ENCODE assay signal across 8 mouse cellular contexts in the genomic region with DNA sequence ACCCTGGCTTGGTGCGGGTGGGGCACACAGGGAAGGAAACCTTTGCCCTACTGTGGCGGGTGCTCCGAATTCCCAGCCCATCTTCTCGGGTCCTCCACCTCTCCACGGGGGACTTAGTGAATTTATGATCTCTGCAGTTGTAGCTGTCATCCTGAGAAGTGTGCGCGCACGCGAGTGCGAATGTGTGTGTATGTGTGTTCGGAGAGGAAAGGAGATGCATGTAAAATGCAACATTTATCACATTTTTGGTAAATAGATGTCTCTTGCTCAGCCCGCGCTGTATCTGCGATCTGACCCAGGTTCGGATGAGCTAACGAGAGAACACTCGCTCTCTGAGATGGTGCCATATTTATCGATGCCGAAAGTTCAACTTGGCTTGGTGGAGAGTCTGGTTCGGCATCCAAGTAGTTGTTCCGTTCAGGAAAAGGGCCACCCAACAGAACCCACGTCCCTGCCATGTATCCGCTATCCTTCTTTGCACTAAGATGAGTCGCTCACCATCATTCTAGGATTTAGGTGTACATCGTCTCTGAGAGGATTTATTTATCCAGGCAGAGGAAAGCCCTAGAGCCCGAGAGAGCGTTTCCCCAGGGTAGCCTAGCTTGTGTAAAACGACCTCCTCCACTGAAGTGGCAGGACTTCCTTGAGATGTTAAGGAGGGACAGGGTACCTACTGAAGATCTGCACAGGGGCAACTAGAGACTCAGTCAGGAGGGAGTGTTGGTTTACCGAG. TPM values are rescaled to one million over a fixed set of nuclear protein-coding genes. Genes with fewer than 3 reads are reported as not detected.
A peak's percentile ranks its signal among the peaks of the same experiment; 100 is the strongest.
DNase-seq lines count a peak whose midpoint lies in the region; ATAC-seq and TF ChIP-seq lines count a peak whose summit lies in the region.

No protein-coding gene starts in this region.

- H3K27me3 ChIP-seq in kidney, adult 2 months (replicated peaks; ENCODE audit: control insufficient read depth, insufficient read depth, low read length), result no peaks in the 10 kb centered on the region
- no peaks in the 10 kb centered on the region for H3K27me3 ChIP-seq in hindbrain, embryonic 12.5 days
- H3K27me3 ChIP-seq in limb, embryonic 13.5 days, result no peaks in the 10 kb centered on the region

- H3K4me2 ChIP-seq in hindbrain, embryonic 12.5 days (replicated peaks), result peak overlapping the region; percentile 91
- H3K4me2 ChIP-seq in limb, embryonic 13.5 days (replicated peaks), result peak overlapping the region; percentile 92

- no peaks in the 10 kb centered on the region for H3K9me3 ChIP-seq in hindbrain, embryonic 12.5 days (replicated peaks)
- no peaks in the 10 kb centered on the region; the same call in 1 of the 2 replicates for H3K9me3 ChIP-seq in limb, embryonic 13.5 days

- no peak for TF ChIP-seq CTCF in kidney, adult 2 months (conservative IDR thresholded peaks at IDR 0.05; ENCODE audit: insufficient read depth, insufficient read length, low read depth, low read length)

- no peaks in the 10 kb centered on the region for H3K36me3 ChIP-seq in kidney, adult 2 months (ENCODE audit: control insufficient read depth, insufficient read depth, low read length)
- H3K36me3 ChIP-seq in hindbrain, embryonic 12.5 days, result no peaks in the 10 kb centered on the region
- peaks cover 3% of the 10 kb centered on the region; the same call in 1 of the 2 replicates for H3K36me3 ChIP-seq in limb, embryonic 13.5 days

- no peak for ATAC-seq in hindbrain, embryonic 12.5 days (ENCODE audit: low FRiP score)
- no peak for ATAC-seq in limb, embryonic 13.5 days (ENCODE audit: low FRiP score, low read depth)

- H3K4me3 ChIP-seq in kidney, adult 2 months (ENCODE audit: insufficient read depth, low read depth, low read length), result peak overlapping the region; percentile 90
- peak overlapping the region; percentile 81 for H3K4me3 ChIP-seq in hindbrain, embryonic 12.5 days
- peak overlapping the region; percentile 81 for H3K4me3 ChIP-seq in limb, embryonic 13.5 days

- under 1% methylated on average over 29 of the region's 29 CpGs for WGBS in kidney, adult 2 months
- WGBS in hindbrain, embryonic 12.5 days, result under 1% methylated on average over 29 of the region's 29 CpGs
- WGBS in limb, embryonic 13.5 days, result under 1% methylated on average over 29 of the region's 29 CpGs

- H3K9ac ChIP-seq in hindbrain, embryonic 12.5 days, result peak overlapping the region; percentile 84
- peak overlapping the region; percentile 89 for H3K9ac ChIP-seq in limb, embryonic 13.5 days

- TF ChIP-seq POLR2A in kidney, adult 2 months (IDR thresholded peaks at IDR 0.05; ENCODE audit: low read depth, low read length), result no peak

- H3K27ac ChIP-seq in kidney, adult 2 months (ENCODE audit: insufficient read depth, low read depth, low read length), result peak overlapping the region; percentile 96
- H3K27ac ChIP-seq in hindbrain, embryonic 12.5 days, result peak overlapping the region; percentile 95
- peak overlapping the region; percentile 97; the same call in 1 of the 2 replicates for H3K27ac ChIP-seq in limb, embryonic 13.5 days

- peak; percentile 35 for DNase-seq in kidney, adult 2 months
- no peak for DNase-seq in kidney, postnatal 4 days
- DNase-seq in ES-CJ7 (ENCODE audit: low read depth, low spot score), result peak; percentile 15
- DNase-seq in embryo, embryonic 9.5 days (ENCODE audit: extremely low spot score), result peak; percentile 26
- peak; percentile 52 for DNase-seq in neural tube, embryonic 10.5 days (ENCODE audit: extremely low spot score, low spot score)
- DNase-seq in urinary bladder, postnatal 25 days (ENCODE audit: low spot score), result no peak

- H3K4me1 ChIP-seq in kidney, adult 2 months (ENCODE audit: control insufficient read depth, insufficient read depth, low read length), result no peaks in the 10 kb centered on the region
- no peaks in the 10 kb centered on the region; the same call in 1 of the 2 replicates for H3K4me1 ChIP-seq in hindbrain, embryonic 12.5 days
- 0 out of 2 replicates have a peak, but pooled peaks cover 10% of the 10 kb centered on the region for H3K4me1 ChIP-seq in limb, embryonic 13.5 days

RNA-seq across cellular contexts. Expression of a gene that starts 1.7 kb away (rescaled TPM):
- polyA plus RNA-seq in kidney, adult 2 months (2012; rRNA removed), result 31.2 and 37.9 TPM in 2 replicates
- 29.7 and 31.0 TPM in 2 replicates for polyA plus RNA-seq in hindbrain, embryonic 12.5 days (2016; fragmentation: Nextera tagmentation; extraction: Ambion mirVana)
- polyA plus RNA-seq in limb, embryonic 13.5 days (2015; fragmentation: Nextera tagmentation; extraction: Ambion mirVana), result 36.0 and 37.8 TPM in 2 replicates

Comparison
In these comparisons a context has a peak if more than half of its experiments do, and no peak if none do; other contexts are left out.
1. DNase-seq: peak in kidney, adult 2 months (single experiment), ES-CJ7 (single experiment), embryo, embryonic 9.5 days (single experiment) and neural tube, embryonic 10.5 days (single experiment); none in kidney, postnatal 4 days (0 of 2) and urinary bladder, postnatal 25 days (single experiment).
2. Peak in every context shown above with its lines, with median percentiles within 50 percentile points of each other: H3K27ac ChIP-seq and H3K4me3 ChIP-seq.